ENCODE assay signal across 26 mouse cellular contexts in the genomic region with DNA sequence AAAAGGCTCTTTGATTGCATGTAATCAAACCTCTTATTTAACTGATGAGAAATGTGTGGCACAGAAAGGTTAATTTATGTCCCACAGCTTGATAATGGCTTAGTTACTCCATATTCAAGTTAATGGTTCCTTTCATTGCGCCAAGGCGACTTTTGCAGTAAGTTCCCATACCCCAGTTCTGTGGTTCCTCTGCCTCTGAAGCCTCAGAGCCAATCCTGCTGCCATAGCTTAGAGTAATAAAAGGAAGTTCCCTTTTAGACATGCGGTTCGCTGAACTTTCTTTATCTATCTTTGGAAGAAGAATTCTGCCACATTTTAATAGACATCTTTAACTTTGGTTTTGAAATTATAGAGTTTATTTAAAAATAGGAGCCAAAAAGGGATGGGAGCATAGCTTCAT. TPM values are rescaled to one million over a fixed set of nuclear protein-coding genes. Genes with fewer than 3 reads are reported as not detected.
DNase-seq lines count a peak whose midpoint lies in the region; ATAC-seq and TF ChIP-seq lines count a peak whose summit lies in the region.
"Had no signal": no experiment of that assay in that cellular context is flagged by ENCODE, and none has a peak within 500 bp of the region (broad histone marks: within the 10 kb centered on the region; RNA-seq: fewer than 3 reads in every experiment).

No protein-coding gene starts in this region.

- H3K27ac ChIP-seq in forebrain, embryonic 14.5 days (ENCODE audit: low read depth, low read length) = no peak overlapping the region
- no peak overlapping the region for H3K27ac ChIP-seq in forebrain, postnatal 0 days (ENCODE audit: low read depth, low read length)
- H3K27ac ChIP-seq in liver, embryonic 11.5 days (ENCODE audit: low read depth, low read length) = no peak overlapping the region
- H3K27ac ChIP-seq: embryonic facial prominence, embryonic 13.5 days; forebrain, embryonic 10.5 days; gastrocnemius, adult 2 months; heart, adult 2 months; hindbrain, embryonic 10.5 days; hindbrain, embryonic 13.5 days; intestine, embryonic 15.5 days had no signal

- H3K36me3 ChIP-seq in forebrain, embryonic 14.5 days (ENCODE audit: control insufficient read depth, insufficient read depth, low read length) = no peaks in the 10 kb centered on the region
- no peaks in the 10 kb centered on the region for H3K36me3 ChIP-seq in forebrain, postnatal 0 days (ENCODE audit: insufficient read depth)
- no peaks in the 10 kb centered on the region for H3K36me3 ChIP-seq in liver, embryonic 11.5 days (ENCODE audit: control insufficient read depth, insufficient read depth, low read length)
- H3K36me3 ChIP-seq: embryonic facial prominence, embryonic 13.5 days; forebrain, embryonic 10.5 days; hindbrain, embryonic 10.5 days; hindbrain, embryonic 13.5 days; intestine, embryonic 15.5 days had no signal

- H3K27me3 ChIP-seq in forebrain, embryonic 14.5 days (replicated peaks; ENCODE audit: control insufficient read depth, insufficient read depth, low read length) = no peaks in the 10 kb centered on the region
- H3K27me3 ChIP-seq in forebrain, postnatal 0 days (ENCODE audit: insufficient read depth, low read length) = no peaks in the 10 kb centered on the region
- H3K27me3 ChIP-seq in liver, embryonic 11.5 days (replicated peaks; ENCODE audit: control insufficient read depth, insufficient read depth, low read length) = no peaks in the 10 kb centered on the region
- H3K27me3 ChIP-seq: embryonic facial prominence, embryonic 13.5 days; hindbrain, embryonic 13.5 days; intestine, embryonic 15.5 days had no signal

- DNase-seq in forebrain, embryonic 14.5 days (ENCODE audit: low spot score) = no peak
- no peak for DNase-seq in forebrain, postnatal 0 days
- peak; percentile 37 for DNase-seq in brain, embryonic 14.5 days (ENCODE audit: low read depth)
- DNase-seq in right cerebral cortex, postnatal 14 days = no peak
- no peak for DNase-seq in liver, embryonic 11.5 days (ENCODE audit: low spot score)
- DNase-seq: adrenal gland, adult 2 months; adrenal gland, postnatal 14 days; cerebellum, adult 18-20 months; cerebellum, adult 9-10 months; cerebellum, postnatal 14 days; gastrocnemius, adult 2 months; gastrocnemius, postnatal 14 days; heart, adult 2 months; kidney, adult 11 months had no signal

- no peak overlapping the region for H3K4me2 ChIP-seq in forebrain, embryonic 14.5 days (ENCODE audit: low read length)
- H3K4me2 ChIP-seq in forebrain, postnatal 0 days (ENCODE audit: low read depth) = no peak overlapping the region
- no peak overlapping the region for H3K4me2 ChIP-seq in liver, embryonic 11.5 days
- H3K4me2 ChIP-seq: embryonic facial prominence, embryonic 13.5 days; heart, embryonic 11.5 days; hindbrain, embryonic 13.5 days; intestine, embryonic 15.5 days had no signal

- H3K9me3 ChIP-seq in forebrain, embryonic 14.5 days (replicated peaks; ENCODE audit: control insufficient read depth, low read length) = no peaks in the 10 kb centered on the region
- no peaks in the 10 kb centered on the region for H3K9me3 ChIP-seq in forebrain, postnatal 0 days (ENCODE audit: low read length)
- H3K9me3 ChIP-seq in liver, embryonic 11.5 days (ENCODE audit: control insufficient read depth, low read length) = no peaks in the 10 kb centered on the region
- H3K9me3 ChIP-seq: embryonic facial prominence, embryonic 13.5 days; forebrain, embryonic 10.5 days; hindbrain, embryonic 10.5 days; hindbrain, embryonic 13.5 days; intestine, embryonic 15.5 days had no signal

- no peak overlapping the region for H3K4me3 ChIP-seq in forebrain, embryonic 14.5 days (ENCODE audit: low read depth, low read length)
- no peak overlapping the region for H3K4me3 ChIP-seq in forebrain, postnatal 0 days (ENCODE audit: low read depth, low read length)
- H3K4me3 ChIP-seq in liver, embryonic 11.5 days (ENCODE audit: low read depth, low read length) = no peak overlapping the region
- H3K4me3 ChIP-seq: embryonic facial prominence, embryonic 13.5 days; forebrain, embryonic 10.5 days; gastrocnemius, adult 2 months; heart, adult 2 months; hindbrain, embryonic 10.5 days; hindbrain, embryonic 13.5 days; intestine, embryonic 15.5 days had no signal

- 82% methylated on average over 4 of the region's 4 CpGs for WGBS in forebrain, embryonic 14.5 days
- WGBS in forebrain, postnatal 0 days = 75% methylated on average over 4 of the region's 4 CpGs
- 42% methylated on average over 4 of the region's 4 CpGs for WGBS in liver, embryonic 11.5 days

- no peaks in the 10 kb centered on the region for H3K4me1 ChIP-seq in forebrain, embryonic 14.5 days (ENCODE audit: control insufficient read depth, insufficient read depth, low read length)
- no peaks in the 10 kb centered on the region for H3K4me1 ChIP-seq in forebrain, postnatal 0 days (ENCODE audit: insufficient read depth)
- H3K4me1 ChIP-seq in liver, embryonic 11.5 days (replicated peaks; ENCODE audit: control insufficient read depth, insufficient read depth, low read length) = no peaks in the 10 kb centered on the region
- H3K4me1 ChIP-seq: embryonic facial prominence, embryonic 13.5 days; forebrain, embryonic 10.5 days; hindbrain, embryonic 10.5 days; hindbrain, embryonic 13.5 days; intestine, embryonic 15.5 days had no signal

- no peak for TF ChIP-seq POLR2A in brain, embryonic 14.5 days (IDR thresholded peaks at IDR 0.05; ENCODE audit: borderline replicate concordance, extremely low read depth, insufficient read depth, insufficient read length, poor library complexity, severe bottlenecking)

- no peak for TF ChIP-seq CTCF in forebrain, postnatal 0 days (IDR thresholded peaks at IDR 0.05; ENCODE audit: low read depth)
- TF ChIP-seq CTCF in brain, embryonic 14.5 days (IDR thresholded peaks at IDR 0.05; ENCODE audit: borderline replicate concordance, extremely low read depth, insufficient read depth, insufficient read length) = no peak

- no peak overlapping the region for H3K9ac ChIP-seq in forebrain, embryonic 14.5 days (ENCODE audit: low read length)
- H3K9ac ChIP-seq in forebrain, postnatal 0 days = no peak overlapping the region
- H3K9ac ChIP-seq in liver, embryonic 11.5 days (ENCODE audit: low read depth, low read length) = no peak overlapping the region
- H3K9ac ChIP-seq: embryonic facial prominence, embryonic 13.5 days; hindbrain, embryonic 13.5 days; intestine, embryonic 15.5 days had no signal

- 0 out of 2 replicates have a peak, but pooled peaks have one; percentile 26 for ATAC-seq in forebrain, embryonic 14.5 days
- ATAC-seq in forebrain, postnatal 0 days = no peak
- ATAC-seq in granulocyte monocyte progenitor cell, adult 5-6 weeks (replicated peaks; ENCODE audit: poor library complexity, severe bottlenecking) = peak; percentile 92
- ATAC-seq in megakaryocyte progenitor cell, adult 5-6 weeks (replicated peaks; ENCODE audit: poor library complexity) = peak; percentile 94
- ATAC-seq in liver, embryonic 11.5 days (replicated peaks; ENCODE audit: low FRiP score) = no peak
- ATAC-seq: CD4-positive, CD25-positive, alpha-beta regulatory T cell, adult 4 months; forebrain, embryonic 16.5 days; hindbrain, embryonic 16.5 days; intestine, embryonic 15.5 days had no signal

RNA-seq across cellular contexts. Expression of a gene that starts 19.7 kb away (rescaled TPM):
- 1.8 and 2.2 TPM in 2 replicates for polyA plus RNA-seq in forebrain, embryonic 14.5 days (2014; fragmentation: Nextera tagmentation; extraction: Ambion mirVana)
- total RNA-seq in forebrain, postnatal 0 days (2014; rRNA removed) = 4.4 and 6.4 TPM in 2 replicates
- polyA plus RNA-seq in forebrain, postnatal 0 days (2015; fragmentation: Nextera tagmentation; extraction: Ambion mirVana) = 1.6 and 2.2 TPM in 2 replicates
- 1.9 and 2.9 TPM in 2 replicates for polyA plus RNA-seq in brain, embryonic 14.5 days (2012; rRNA removed)
- total RNA-seq in granulocyte monocyte progenitor cell, adult 5-6 weeks (2014; fragmentation: Nextera tagmentation) = 1.7 and 2.0 TPM in 2 replicates
- 0.78 and 2.2 TPM in 2 replicates for total RNA-seq in granulocyte monocyte progenitor cell, adult 5-6 weeks (2017)
- total RNA-seq in megakaryocyte progenitor cell, adult 5-6 weeks (2015) = 0.77 and 0.85 TPM in 2 replicates
- total RNA-seq in megakaryocyte progenitor cell, adult 5-6 weeks (2017) = 0.67 and 1.1 TPM in 2 replicates
- 1.9 and 2.2 TPM in 2 replicates for polyA plus RNA-seq in liver, embryonic 11.5 days (2014; fragmentation: Nextera tagmentation; extraction: Ambion mirVana)
- total RNA-seq: MEL had no signal

Comparison
In these comparisons a context has a peak if more than half of its experiments do, and no peak if none do; other contexts are left out.
1. ATAC-seq: peak in forebrain, embryonic 14.5 days (single experiment), granulocyte monocyte progenitor cell, adult 5-6 weeks (single experiment) and megakaryocyte progenitor cell, adult 5-6 weeks (single experiment); none in forebrain, postnatal 0 days (single experiment) and liver, embryonic 11.5 days (single experiment).